Mouse (Mus musculus): ENCODE data around the gene Gm11237. TPM values are rescaled to one million over a fixed set of nuclear protein-coding genes. Genes with fewer than 3 reads are reported as not detected.
"Not testable (repeated sequence)": the region's sequence is repeated elsewhere in the genome, so short reads cannot be mapped to it uniquely, and the experiment has no call there.

The Gm11237 gene
- polyA plus RNA-seq (2015; fragmentation: Nextera tagmentation; extraction: Ambion mirVana) = not detected in 2 replicates

DNA sequence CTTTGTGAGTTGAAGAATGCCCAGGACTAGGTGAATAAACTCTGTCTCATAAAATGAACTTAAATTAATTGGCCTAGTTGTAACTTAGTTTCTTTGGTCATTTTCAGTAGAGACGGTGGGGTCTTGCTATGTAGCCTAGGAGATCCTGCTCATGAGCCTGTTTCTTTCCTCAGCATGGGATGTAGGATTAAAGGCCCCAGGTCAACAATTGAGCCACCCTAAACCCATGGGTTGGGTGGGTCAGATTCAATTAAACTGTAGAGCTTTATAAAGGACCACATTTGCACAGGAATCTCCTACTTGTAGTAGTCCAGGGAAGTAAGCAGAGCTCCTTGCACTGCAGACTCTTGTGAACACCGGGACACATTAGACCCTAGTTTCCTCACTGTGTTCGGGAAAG lies at the start of gene Gm11237:
Gm11237 (plus strand) TSS at position 301 of the 400 bp plus-strand sequence.
- H3K27me3 ChIP-seq; H3K4me2 ChIP-seq; ATAC-seq (ENCODE audit: low FRiP score); H3K4me3 ChIP-seq; H3K4me1 ChIP-seq (replicated peaks); H3K9me3 ChIP-seq; H3K36me3 ChIP-seq; H3K9ac ChIP-seq; H3K27ac ChIP-seq: not testable (repeated sequence)
- no CpG with 5 or more reads among the region's 3 CpGs for WGBS

DNA sequence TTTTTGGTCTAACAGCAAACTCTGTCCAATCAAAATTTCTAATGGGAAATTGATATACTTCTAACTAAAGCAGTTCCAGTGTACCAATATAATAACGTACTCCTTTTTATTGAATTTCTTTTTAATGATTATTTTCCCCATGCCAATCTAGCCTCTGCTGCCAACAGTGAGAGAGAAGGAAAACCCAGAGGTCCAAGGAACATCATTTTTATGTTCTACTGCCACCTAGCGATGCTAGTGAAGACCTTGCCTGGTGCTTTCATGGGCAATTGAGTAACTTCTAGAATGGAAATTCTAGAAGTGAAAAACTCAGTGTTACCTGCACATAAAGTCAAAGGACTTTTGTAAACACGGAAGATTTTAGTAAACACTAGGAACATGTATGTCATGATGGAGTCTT lies 23.5 kb upstream of the Gm11237 start:
- H3K4me2 ChIP-seq = no peak overlapping the region
- WGBS = 5% methylated on average over 3 of the region's 3 CpGs
- H3K27me3 ChIP-seq = no peaks in the 10 kb centered on the region
- H3K4me1 ChIP-seq (replicated peaks) = no peaks in the 10 kb centered on the region
- H3K27ac ChIP-seq = no peak overlapping the region
- no peak overlapping the region for H3K4me3 ChIP-seq
- no peaks in the 10 kb centered on the region for H3K36me3 ChIP-seq
- H3K9me3 ChIP-seq = no peaks in the 10 kb centered on the region
- ATAC-seq (ENCODE audit: low FRiP score) = peak; percentile 91
- H3K9ac ChIP-seq = no peak overlapping the region

DNA sequence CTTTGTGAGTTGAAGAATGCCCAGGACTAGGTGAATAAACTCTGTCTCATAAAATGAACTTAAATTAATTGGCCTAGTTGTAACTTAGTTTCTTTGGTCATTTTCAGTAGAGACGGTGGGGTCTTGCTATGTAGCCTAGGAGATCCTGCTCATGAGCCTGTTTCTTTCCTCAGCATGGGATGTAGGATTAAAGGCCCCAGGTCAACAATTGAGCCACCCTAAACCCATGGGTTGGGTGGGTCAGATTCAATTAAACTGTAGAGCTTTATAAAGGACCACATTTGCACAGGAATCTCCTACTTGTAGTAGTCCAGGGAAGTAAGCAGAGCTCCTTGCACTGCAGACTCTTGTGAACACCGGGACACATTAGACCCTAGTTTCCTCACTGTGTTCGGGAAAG lies 15.2 kb upstream of the Gm11237 start, which contains the start of gene Gm11238:
Gm11238 (plus strand) TSS at position 301 of the 400 bp plus-strand sequence.
- H3K36me3 ChIP-seq; ATAC-seq (ENCODE audit: low FRiP score); H3K9ac ChIP-seq; H3K4me1 ChIP-seq (replicated peaks); H3K4me2 ChIP-seq; H3K4me3 ChIP-seq; H3K27ac ChIP-seq; H3K9me3 ChIP-seq; H3K27me3 ChIP-seq: not testable (repeated sequence)
- WGBS = no CpG with 5 or more reads among the region's 3 CpGs

DNA sequence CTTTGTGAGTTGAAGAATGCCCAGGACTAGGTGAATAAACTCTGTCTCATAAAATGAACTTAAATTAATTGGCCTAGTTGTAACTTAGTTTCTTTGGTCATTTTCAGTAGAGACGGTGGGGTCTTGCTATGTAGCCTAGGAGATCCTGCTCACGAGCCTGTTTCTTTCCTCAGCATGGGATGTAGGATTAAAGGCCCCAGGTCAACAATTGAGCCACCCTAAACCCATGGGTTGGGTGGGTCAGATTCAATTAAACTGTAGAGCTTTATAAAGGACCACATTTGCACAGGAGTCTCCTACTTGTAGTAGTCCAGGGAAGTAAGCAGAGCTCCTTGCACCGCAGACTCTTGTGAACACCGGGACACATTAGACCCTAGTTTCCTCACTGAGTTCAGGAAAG lies 15.0 kb downstream of the Gm11237 start, which contains the start of gene Gm11236:
Gm11236 (plus strand) TSS at position 301 of the 400 bp plus-strand sequence.
- H3K4me3 ChIP-seq, H3K9me3 ChIP-seq: not testable (repeated sequence)
- no CpG with 5 or more reads among the region's 4 CpGs for WGBS

DNA sequence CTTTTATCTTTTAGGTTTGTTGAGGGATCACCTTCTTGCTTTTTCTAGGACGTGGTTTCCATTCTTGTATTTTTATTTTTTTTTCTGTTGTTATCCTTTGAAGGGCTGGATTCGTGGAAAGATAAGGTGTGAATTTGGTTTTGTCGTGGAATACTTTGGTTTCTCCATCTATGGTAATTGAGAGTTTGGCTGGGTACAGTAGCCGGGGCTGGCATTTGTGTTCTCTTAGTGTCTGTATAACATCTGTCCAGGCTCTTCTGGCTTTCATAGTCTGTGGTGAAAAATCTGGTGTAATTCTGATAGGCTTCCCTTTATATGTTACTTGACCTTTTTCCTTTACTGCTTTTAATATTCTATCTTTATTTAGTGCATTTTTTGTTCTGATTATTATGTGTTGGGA lies 39.1 kb downstream of the Gm11237 start:
- not testable (repeated sequence) for H3K36me3 ChIP-seq; H3K27ac ChIP-seq; H3K4me3 ChIP-seq; ATAC-seq (ENCODE audit: low FRiP score); H3K4me2 ChIP-seq; H3K4me1 ChIP-seq (replicated peaks); H3K9ac ChIP-seq; H3K27me3 ChIP-seq; H3K9me3 ChIP-seq
- WGBS = 92% methylated on average over 4 of the region's 4 CpGs

More for the DNA sequence above, 15.0 kb downstream of the Gm11237 start, which contains the start of gene Gm11236:
- H3K27ac ChIP-seq; ATAC-seq (ENCODE audit: low FRiP score); H3K9ac ChIP-seq; H3K36me3 ChIP-seq; H3K4me1 ChIP-seq (replicated peaks); H3K4me2 ChIP-seq; H3K27me3 ChIP-seq: not testable (repeated sequence)

GRCm38 (mm10) chr4:73668054-73668453 lies 45.3 kb downstream of the Gm11237 start, which contains the start of gene Gm11239:
TSS of gene Gm11239 (plus strand) at chr4:73668354.
- not testable (repeated sequence) for H3K4me3 ChIP-seq; H3K4me1 ChIP-seq (replicated peaks); H3K27me3 ChIP-seq; H3K9ac ChIP-seq; H3K27ac ChIP-seq; H3K9me3 ChIP-seq; ATAC-seq (ENCODE audit: low FRiP score); H3K36me3 ChIP-seq; H3K4me2 ChIP-seq
- no CpG with 5 or more reads among the region's 4 CpGs for WGBS

Other genes starting within 250 kb of the Gm11237 start
- not detected in 2 replicates for gene Gm11487, start 217.9 kb upstream of the Gm11237 start, polyA plus RNA-seq (2015; fragmentation: Nextera tagmentation; extraction: Ambion mirVana)
- gene Gm11238, start 15.1 kb upstream of the Gm11237 start, polyA plus RNA-seq (2015; fragmentation: Nextera tagmentation; extraction: Ambion mirVana) = not detected in 2 replicates
- gene Gm11236, start 15.1 kb downstream of the Gm11237 start, polyA plus RNA-seq (2015; fragmentation: Nextera tagmentation; extraction: Ambion mirVana) = not detected in 2 replicates
- not detected in 2 replicates for gene Gm11239, start 45.4 kb downstream of the Gm11237 start, polyA plus RNA-seq (2015; fragmentation: Nextera tagmentation; extraction: Ambion mirVana)
- not detected in 2 replicates for gene Gm428, start 60.5 kb downstream of the Gm11237 start, polyA plus RNA-seq (2015; fragmentation: Nextera tagmentation; extraction: Ambion mirVana)
- 0.22 and 0.31 TPM in 2 replicates for gene Rasef, start 168.0 kb downstream of the Gm11237 start, polyA plus RNA-seq (2015; fragmentation: Nextera tagmentation; extraction: Ambion mirVana)

All from hindbrain, embryonic 13.5 days (tissue).